Mouse (Mus musculus) mouse trophoblast stem cell (cell line): ENCODE results near the gene Hes6.

Source experiments
- in situ Hi-C, 2 experiments: fragments of 300-500 bp; cut with MseI, MboI; formaldehyde crosslinking; loops; 2 replicates in 1 of 2; 3 replicates in 1 of 2; pipeline ENCODE4 v1.15.1; 2025

The Hes6 gene

DNA sequence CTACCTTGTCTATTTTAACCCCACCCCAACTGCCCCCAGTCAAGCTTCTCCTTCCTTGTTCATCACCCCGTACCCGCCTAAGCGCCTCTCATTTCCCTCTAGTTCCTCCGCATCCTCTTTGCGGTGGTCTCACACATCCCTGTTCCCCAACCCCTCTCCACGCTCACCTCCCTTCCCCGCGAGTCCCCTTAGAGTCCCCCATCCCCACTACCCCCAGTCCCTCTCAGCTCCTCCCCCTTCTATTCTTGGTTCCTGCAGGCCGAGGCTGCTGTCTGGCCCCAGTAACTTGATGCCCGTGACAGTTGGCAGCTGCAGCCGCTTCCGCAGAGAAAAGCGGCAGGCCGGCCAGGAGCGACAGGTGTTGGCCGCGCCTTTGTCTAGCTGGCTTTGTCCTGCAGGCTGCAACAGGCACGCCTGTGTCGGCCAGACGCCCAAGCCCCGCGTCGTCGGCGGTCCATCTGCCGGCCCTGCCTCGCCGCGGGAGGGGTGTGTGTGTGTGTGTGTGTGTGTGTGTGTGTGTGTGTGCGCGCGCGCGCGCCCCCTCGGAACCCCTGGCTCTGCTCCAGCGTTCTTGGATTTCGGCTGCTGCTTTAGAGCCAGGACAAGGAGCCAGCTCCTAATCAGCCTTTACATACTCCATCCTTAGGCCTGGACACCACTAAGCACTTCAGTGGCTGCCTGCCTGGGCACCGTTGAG lies at the start of gene Hes6:
Gene Hes6, minus strand, starts transcription at position 141 of the 697 bp plus-strand sequence.
- in situ Hi-C loops, result no loop called here

DNA sequence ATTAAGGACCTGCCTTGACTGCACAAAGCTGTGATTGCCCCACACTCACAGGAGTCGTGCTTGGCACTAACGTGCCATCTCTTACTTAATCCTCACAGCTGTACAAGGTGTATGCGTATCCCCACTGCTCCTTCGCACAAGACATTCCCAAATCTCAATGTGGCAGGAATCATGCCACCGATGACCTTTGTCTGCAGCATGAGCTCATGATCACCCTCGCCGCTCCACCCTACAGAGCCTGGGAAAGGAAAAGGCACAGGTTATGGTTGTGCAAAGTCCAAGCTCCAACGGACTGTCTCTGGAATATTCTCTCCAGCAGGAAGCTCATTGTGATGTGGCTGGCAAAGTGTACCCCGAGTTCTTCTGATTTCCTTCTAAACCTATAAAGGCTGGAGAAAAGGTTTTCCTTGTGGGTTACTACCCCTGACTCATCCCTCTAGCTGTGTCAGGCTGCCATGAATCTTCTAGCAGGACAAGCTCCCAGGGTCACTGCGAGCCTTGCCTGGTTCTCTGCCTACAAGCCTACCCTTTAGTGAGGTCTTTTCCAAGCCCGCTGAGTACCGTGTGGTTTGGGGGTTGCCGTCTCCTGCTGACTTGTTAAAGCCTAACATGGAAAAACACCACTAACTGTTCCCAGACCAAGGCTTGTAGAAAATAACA lies 49.6 kb upstream of the Hes6 start:
- in situ Hi-C loops, result no loop called here

DNA sequence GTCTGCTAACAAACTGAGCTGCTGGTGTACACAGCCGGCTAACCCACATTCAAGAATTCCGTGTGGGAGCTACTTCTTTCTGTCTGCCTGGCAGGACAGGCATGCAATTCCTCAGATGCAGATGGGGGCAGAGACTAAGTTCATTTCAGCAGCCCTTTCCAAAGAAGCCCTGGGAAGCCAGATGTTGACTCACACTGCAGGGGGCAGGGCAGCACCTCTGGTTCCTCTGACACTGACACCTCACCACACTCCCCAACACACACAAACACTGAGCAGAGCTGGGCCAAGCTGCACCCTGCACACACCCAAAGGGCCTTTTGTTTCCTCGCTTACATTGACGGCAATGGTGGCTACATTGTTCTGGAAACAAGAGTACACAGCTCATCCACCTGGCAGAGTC lies 46.7 kb upstream of the Hes6 start:
- in situ Hi-C loops, result no loop called here

DNA sequence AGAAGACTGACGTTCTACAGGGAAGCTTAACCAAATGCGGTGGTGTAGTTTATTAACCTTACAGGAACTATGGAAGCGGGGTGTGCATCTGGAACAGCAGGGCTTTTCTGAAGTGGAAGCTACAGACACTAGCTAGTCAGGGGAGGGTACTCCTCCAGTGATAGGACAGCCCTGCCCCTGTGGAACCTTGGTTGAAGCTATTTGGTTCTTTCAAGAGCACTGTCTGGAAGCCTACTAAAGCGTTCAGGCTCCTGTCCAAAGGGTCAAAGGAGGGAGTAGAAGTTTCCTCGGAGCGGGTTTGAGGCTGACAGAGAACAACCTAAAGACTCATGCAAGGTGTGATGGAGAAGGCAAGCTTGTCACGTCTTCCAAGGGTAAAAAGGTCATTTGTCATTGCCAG lies 46.2 kb upstream of the Hes6 start:
- in situ Hi-C loops, result no loop called here

DNA sequence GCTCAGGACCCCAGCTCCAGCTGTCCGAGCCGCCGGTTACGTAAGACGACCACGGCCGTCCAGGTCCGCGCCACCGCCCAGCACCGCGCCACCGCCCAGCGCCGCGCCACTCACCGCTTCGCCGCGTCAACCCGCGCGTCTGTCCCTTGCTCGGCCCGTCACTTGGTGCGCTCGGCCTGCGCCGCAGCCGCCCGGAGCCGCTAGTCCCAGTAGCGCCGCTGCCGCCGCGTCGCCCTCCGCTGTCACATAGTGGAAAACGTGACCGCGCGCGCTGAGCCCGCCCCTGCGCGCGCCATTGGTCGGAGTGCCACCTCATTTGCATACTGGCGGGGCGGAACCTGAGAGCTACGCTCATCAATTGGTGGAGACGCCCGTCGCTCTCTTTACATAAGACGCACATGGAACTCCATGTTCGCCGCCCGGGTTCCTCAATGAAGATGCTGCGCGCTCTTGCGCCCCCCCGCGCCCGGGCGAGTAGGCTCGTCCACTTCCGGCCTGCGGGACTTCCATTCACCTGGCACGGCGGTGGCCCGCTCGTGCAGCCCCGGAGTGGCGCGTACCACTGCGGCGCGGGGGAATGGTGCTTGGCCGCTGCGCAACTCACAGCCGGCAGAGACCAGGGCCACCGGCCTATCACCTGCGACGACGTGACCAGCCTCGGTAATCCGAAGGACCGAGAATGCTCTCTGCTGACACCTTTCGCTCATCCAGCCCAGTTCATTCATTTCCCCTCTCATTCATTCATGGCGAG lies 45.4 kb upstream of the Hes6 start, which contains the start of gene Per2:
Gene Per2, minus strand, starts transcription at position 266 of the 751 bp plus-strand sequence.
- in situ Hi-C loops, result no loop called here

DNA sequence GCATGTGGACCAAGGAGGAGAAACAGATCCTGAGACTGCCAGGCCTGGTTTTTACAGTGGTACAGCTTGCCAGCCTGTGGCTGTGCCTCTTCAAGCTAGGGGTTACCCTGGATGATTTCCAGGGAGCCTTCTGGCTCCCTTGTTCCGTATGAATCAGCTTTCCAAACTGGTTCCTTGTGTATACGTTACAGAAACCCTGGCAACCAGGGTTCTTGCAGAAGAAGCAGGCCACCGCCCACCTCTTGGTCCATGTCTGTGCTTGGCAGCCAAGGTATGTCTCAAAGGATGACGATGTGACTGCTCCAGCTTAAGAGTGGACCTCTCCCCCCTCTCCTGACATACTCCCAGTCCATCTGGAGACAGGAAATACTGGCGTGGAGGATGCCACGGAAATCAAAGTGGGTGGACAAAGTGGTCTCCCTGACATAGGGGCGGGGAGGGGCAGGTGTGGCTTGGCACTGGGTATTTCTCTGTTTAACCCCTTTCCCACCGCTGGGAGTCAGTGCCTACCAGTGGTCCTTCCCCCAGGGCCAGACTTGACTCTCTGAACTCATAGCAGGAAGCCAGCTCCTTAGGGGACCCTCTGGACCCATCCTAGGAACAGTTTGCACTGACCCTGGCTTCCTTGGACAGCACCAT lies 44.5 kb upstream of the Hes6 start:
- in situ Hi-C loops, result no loop called here

DNA sequence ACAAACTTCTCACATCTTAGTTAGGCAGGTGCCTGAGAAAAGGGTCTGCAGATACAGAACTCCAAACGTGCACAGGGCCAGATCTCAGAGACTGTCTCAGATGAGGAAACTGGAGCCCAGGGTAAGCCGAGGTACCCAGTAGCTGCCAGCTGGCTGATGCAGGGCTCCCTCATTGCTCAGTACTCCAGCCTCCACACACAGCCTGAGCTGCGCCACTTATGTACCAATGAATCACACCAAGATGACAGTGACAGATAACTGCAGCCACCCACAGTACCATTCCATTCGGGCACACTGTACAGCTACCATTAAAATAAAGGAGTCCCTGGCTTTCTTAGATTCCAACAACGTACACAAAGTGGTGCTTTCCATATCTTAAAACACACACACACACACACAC lies 43.9 kb upstream of the Hes6 start:
- in situ Hi-C loops, result no loop called here

DNA sequence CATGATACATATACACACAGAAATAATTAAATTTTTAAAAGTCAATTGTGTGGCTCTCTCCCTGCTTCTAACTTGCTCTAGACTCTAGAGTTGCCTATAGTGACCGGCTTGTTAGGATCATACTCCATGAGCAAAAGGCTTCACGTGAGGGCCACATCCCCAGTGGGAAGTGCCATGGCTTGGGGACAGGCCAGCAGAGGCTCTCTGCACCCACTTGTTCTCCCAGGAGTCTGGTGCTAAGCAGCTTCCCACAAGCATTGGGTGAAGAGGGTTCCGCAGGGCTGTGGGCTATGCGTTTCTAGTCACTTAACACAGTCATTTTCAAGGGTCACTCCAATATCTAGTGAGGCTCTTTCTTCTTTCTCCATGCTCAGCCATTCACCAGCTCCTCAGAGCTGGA lies 43.3 kb upstream of the Hes6 start:
- in situ Hi-C loops, result no loop called here

DNA sequence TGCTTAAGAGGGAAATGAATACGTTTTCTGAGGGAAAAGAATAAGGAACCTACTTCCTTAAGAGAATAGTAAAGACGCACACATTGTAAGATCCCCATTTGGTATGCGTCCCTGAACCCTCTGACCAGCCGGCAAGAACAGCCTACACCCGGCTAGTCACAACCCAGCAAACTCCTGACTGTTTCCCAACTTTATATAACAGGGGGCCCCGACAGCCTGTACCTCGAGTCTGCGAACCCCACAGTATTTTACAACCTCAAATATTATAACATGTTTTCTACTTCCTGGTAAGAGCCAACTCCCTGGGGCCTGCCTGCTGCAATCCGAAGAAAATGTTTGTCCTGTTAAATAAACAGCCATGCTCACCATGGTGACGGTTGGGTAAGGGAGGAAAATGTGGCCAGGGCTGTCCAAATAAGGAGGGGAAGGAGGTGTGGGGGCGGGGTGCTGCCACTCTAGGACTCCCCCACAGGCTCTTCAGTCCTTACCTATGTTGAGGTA lies 42.5 kb upstream of the Hes6 start:
- in situ Hi-C loops, result no loop called here

DNA sequence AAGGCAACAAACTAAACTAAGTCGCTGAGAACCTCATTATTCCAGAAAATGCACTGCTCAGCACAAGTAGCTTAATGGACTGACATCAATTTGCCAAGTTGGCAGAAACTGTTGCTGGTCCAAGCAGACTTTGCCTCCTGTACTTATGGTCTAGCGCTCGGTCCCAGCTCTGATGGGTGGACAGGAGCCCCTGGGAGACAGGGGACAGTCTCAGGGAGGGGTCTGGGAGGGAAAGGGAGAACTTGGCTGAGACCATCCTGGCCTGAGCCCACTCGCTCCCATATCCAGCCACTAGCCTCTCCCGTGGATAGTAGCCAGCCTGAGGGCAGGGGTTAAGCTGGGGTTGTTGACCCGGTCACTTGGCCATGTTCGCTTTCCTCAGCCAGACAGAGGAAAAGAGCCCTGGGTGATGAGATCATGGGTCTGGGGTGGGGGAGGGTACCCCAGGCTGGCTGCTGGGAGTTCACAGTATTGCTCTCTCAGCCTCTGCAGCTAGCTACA lies 41.9 kb upstream of the Hes6 start:
- in situ Hi-C loops, result no loop called here

DNA sequence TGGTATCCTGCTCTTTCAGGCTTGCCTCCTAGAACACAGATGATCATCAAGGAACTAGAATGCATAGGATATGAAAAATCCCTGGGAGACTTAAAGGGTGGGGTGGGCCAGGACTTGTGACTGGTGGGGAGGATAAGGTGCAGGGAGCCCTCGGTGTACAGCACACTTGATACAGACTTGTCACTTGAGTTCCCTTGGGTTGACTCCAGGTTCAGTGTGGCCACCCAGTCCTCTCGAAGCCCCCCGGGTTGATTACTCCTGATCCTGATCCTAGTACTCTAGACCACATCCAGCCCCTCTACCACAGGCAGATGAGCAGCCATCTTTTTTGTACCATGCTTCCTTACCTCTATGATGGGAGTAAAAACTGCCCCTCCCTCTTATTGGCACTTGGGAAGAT lies 41.1 kb upstream of the Hes6 start:
- in situ Hi-C loops, result no loop called here

DNA sequence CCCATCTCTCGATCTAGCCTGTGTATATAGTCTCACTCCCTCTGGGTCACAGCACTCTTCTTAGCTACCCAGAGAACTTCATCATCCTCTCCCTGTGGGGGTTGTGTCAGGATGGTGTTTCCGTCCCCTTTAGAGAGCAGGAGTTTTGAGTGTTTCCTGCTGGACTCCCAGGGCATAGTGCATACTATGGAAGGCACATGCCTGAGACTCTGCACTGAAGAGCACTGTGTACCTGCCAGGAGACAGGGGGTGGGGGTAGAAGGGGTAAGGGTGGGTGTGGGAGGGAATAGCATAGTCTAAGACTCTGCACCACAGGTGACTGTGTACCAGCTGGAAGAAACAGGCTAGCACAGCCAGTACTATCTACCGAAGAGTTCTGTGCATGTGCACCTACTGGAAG lies 40.5 kb upstream of the Hes6 start:
- in situ Hi-C loops, result no loop called here

DNA sequence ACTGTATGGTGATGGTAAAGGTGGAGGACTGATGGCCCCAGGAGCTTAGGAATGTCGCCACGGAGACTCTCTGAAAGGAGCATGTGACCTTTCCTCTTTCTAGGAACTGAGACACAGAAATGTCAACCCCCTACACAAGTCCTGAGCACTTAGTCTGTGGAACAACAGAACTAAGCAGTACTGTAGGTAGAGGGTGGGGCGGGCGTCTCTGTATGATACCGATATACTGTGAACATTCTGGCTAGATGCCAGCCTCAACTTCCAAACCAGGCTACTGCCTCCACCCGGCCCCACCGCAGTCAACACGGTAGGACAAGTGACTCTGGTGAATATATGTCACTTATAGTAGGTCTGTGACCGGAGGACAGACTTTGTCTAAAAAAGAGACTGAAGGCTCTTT lies 40.1 kb upstream of the Hes6 start:
- in situ Hi-C loops, result no loop called here

DNA sequence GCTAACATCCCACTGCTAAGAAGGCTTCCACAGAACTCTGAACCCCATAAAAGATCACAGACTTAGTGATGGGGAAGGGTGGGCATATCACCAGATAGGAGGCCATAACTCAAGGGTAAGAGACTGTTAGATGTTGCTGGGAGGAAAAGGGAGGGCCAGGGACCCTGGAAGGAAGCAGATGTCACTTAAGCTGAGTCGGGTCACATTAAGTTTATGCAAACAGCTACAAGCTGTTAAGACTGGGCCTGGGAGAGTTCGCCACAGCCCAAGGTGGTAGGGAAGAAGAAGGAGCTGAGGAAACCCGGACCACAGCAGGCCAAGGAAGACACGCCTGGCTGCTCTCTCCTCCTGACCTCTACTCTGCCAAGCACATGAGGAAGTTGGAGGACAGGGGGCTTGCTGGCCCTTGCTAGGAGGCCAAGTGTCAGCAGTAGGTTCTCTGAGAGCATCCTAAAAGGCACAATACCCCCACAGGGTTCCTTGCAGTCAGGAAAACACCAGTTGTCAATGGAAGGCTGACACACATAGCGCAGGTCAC lies 37.8 kb upstream of the Hes6 start:
- in situ Hi-C loops, result no loop called here

DNA sequence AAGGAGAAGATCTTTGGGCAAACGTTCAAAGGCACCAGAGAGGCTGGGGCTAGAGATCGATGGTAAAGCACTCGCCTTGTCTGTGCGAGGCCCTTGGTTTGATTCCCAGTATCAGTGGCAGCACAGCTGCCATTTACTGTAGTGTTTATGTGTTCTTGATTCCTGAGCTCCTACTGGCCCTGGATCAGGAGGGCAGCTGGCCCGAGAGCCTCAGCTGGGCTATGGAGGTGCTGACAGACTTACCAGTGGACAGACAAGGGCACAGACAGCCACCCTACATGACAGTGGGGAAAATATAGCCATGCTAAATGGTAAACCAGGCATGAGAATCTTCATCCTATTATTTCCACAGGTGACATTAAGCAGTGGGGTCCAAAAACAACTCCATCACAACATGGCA lies 37.0 kb upstream of the Hes6 start:
- in situ Hi-C loops, result no loop called here

DNA sequence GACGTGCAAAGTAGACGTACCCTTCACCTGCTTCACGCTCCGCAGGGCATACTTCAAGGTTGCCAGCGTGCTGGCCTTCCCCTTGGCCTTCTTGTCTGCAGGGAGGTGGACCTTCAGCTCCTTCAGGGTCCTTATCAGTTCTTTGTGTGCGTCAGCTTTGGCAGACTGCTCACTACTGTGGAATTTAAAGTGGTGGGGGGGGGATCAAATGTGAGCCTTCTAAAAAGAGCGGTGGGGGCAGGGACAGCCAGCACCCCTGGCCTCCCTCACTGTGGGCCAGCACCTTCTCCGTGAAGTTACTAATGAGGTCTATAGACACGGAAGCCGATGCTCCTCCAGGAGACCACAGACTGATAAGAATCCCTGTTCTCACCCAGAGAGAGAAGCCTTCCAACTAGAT lies 34.9 kb upstream of the Hes6 start:
- in situ Hi-C loops, result no loop called here

DNA sequence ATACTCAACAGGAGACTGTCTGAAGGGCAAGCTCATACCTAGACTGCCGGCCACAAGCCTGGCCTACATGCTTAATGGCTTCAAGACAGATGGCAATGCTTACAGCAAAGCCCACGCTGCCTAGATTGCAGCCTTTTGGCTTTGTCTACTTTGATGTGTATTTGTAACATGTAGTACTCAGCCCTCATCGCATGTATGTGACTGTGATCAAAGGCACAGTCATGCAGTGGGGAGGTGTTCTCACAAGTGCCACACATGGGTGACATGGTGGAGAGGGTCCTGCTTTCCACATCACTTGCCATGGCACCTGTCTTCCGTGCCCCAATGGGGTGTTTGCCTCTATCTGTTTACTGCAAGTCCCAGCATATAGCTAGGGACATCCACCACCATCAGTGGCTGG lies 32.7 kb upstream of the Hes6 start:
- in situ Hi-C loops, result no loop called here

DNA sequence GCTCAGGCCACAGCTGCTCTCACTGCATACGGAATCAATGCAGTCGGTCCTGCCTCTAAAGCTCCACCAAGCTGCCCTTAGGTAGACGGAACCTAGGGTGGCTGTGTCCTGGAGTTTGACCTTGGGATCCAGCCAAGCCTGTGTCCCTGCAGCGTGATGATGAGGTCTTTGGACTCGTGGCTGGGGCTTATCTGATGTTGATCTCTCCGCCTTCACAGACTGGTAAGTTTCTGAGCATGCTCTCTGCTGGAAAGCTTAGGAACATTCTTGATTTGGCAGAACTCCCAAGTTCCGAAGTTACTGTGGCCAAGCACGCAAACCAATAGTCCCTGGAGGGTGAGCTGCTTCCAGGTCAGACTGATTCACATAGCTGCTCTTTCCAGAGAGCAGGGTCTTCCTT lies 32.2 kb upstream of the Hes6 start:
- in situ Hi-C loops, result no loop called here

DNA sequence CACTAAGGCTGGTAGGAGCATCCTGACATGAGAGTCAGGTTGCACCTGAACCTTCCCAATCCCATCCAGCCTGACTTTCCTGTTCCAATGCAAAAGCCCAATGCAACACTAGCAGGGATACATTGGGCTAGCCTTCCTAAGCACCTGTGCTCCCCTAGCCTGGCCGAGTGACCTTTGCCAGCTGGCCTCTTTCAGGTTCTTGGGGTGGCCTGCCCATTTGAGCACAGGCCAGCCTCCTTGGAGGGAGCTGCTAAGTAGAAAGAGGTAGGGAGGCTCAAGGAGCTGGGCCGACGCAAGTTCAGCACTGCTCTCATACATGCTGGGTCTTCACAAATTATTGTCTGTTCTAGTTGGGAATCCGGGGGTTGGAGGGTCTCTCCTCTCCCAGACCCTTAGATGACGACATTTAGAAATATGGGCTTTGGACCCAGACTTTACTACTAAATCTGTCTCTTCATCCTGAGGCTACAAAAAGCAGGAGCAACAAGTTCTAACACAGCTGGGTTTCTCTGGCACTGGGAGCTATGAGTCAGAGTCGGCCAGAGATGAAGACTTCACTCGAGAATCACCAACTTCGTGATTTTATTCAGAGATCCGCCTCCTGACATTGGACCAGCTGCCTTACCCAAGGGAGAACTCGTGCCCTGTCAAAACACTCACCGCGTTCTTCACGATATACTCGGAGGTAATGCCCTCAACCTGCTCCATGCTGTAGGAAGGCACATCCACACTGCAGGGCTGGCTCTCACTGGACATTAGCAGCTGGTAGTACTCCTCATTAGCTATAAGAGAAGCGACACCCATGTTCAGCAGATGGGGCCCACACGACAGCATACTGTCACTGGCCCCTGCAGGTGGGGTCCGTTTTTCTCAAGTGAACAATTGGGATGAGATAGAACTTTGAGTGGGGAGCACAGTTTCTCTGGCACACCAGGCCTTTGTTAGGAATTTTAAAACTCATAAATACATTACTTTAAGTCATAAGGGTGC lies 31.3 kb upstream of the Hes6 start:
- in situ Hi-C loops, result no loop called here

DNA sequence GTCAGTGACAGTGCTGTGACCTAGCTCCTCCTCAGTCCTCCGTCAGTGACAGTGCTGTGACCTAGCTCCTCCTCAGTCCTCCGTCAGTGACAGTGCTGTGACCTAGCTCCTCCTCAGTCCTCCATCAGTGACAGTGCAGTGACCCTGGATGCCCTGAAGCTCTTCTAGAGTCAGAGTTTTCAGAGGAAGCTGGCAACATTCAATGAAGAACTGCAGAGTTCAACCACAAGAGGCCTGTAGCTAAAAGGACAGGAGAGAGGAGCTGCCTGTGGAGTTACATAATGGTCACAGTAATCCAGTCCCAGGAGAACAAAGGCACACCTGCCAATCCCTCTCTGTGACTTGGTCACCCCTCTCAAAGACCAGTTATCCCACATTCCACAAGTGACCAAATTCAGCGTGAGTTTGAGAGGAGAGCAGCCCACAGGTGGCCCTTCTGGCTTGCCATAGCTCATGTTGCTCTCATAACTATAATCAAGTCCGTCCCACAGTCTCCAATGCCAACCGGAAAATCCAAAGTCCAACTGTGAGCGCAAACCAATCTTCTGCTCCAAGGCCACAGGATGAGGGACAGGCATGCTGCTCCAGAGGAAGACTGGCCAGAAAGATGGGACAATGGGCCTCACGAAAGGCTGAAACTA lies 28.6 kb upstream of the Hes6 start:
- in situ Hi-C loops, result no loop called here
